Mouse (Mus musculus): ENCODE data around the gene Glb1l.

- TF ChIP-seq CTCF (IDR thresholded peaks at IDR 0.05; ENCODE audit: extremely low read depth, insufficient read depth, insufficient read length, insufficient replicate concordance) (no peak), POLR2A (IDR thresholded peaks at IDR 0.05; ENCODE audit: low read depth, low read length) (no peak)
Observed at GRCm38 (mm10) chr1:75160256-75160617, 50.4 kb downstream of the Glb1l start.

All from spleen, adult 2 months (tissue).